Mouse (Mus musculus): Measurements from ENCODE around the gene Nos1ap. TPM values are rescaled to one million over a fixed set of nuclear protein-coding genes. Genes with fewer than 3 reads are reported as not detected.

Gene Nos1ap
- polyA plus RNA-seq, 1 experiment from 2014 or later, result 11.1 TPM

DNA sequence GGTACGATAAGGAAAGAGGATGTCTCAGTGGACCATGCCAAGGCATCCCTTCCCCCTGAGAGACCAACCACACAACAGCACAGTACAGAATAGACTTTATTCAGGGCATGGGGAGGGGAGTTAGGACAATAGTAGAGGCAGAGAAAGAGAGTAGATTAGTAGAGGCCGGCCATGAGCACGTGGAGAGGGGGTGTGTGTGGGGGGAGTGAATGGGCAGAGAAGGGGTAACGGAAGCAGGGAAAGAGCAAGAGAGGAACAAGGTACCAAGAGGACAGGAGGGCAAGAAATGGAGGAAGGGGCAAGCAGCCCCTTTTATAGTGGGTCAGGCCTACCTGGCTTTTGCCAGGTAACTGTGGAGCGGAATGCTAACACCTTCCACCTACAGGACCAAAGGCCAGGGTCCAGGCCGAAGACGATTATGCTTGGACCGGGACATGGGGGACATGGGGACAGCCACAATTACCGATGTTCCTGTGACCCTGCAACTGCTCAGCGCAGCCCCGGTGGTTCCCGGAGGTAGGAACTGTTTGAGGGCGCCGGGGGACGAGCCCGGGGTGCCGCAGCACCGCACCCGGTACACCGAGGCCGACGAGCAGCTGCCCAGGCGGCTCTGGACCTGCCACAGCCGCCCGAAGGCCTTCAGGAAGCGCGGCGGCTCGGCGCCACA lies 334.6 kb downstream of the Nos1ap start:
- peak overlapping the region; percentile 75 for H3K4me2 ChIP-seq (replicated peaks)
- H3K9me3 ChIP-seq, result no peaks in the 10 kb centered on the region
- peak overlapping the region; percentile 76 for H3K9ac ChIP-seq
- H3K4me3 ChIP-seq (replicated peaks), result peak overlapping the region; percentile 65
- H3K27me3 ChIP-seq (replicated peaks), result no peaks in the 10 kb centered on the region
- ATAC-seq, result peak; percentile 83
- no peaks in the 10 kb centered on the region for H3K4me1 ChIP-seq (replicated peaks)
- 30% methylated on average over 30 of the region's 30 CpGs for whole genome bisulfite sequencing
- H3K36me3 ChIP-seq, result no peaks in the 10 kb centered on the region
- H3K27ac ChIP-seq, result no peak overlapping the region

Other genes starting within 250 kb of the Nos1ap start
- gene Olfml2b, start 54.7 kb upstream of the Nos1ap start, polyA plus RNA-seq (2015; fragmentation: Nextera tagmentation; extraction: Ambion mirVana), result 19.8 and 20.4 TPM in 2 replicates